Comparison of ENCODE assay signal across 22 mouse cellular contexts in genomic region chr11:120777123-120777522, GRCm38 (mm10). TPM values are rescaled to one million over a fixed set of nuclear protein-coding genes. Genes with fewer than 3 reads are reported as not detected.
DNase-seq lines count a peak whose midpoint lies in the region; ATAC-seq lines count a peak whose summit lies in the region.
"Had no signal": no experiment of that assay in that cellular context is flagged by ENCODE, and none has a peak within 500 bp of the region (broad histone marks: within the 10 kb centered on the region; RNA-seq: fewer than 3 reads in every experiment).

No protein-coding gene starts in this region.

- H3K4me3 ChIP-seq in limb, embryonic 11.5 days (ENCODE audit: low read depth, low read length) = no peak overlapping the region
- no peak overlapping the region for H3K4me3 ChIP-seq in limb, embryonic 10.5 days
- no peak overlapping the region for H3K4me3 ChIP-seq in neural tube, embryonic 13.5 days
- H3K4me3 ChIP-seq: embryonic facial prominence, embryonic 10.5 days; forebrain, embryonic 15.5 days; hindbrain, embryonic 15.5 days; liver, embryonic 12.5 days had no signal

- peak overlapping the region; percentile 17; the same call in 1 of the 2 replicates for H3K9ac ChIP-seq in limb, embryonic 11.5 days (ENCODE audit: low read length)
- peak overlapping the region; percentile 12; the same call in 1 of the 2 replicates for H3K9ac ChIP-seq in neural tube, embryonic 13.5 days
- H3K9ac ChIP-seq: forebrain, embryonic 15.5 days; hindbrain, embryonic 15.5 days; liver, embryonic 12.5 days; lung, embryonic 14.5 days had no signal

- DNase-seq in limb, embryonic 11.5 days (ENCODE audit: low spot score) = no peak
- no peak for DNase-seq in limb, embryonic 10.5 days (ENCODE audit: low spot score)
- DNase-seq in neural tube, embryonic 10.5 days (ENCODE audit: extremely low spot score, low spot score) = no peak
- DNase-seq in R1 (ENCODE audit: low read depth, low spot score) = peak; percentile 55
- DNase-seq in retina, postnatal 7 days (ENCODE audit: low read depth, low spot score) = peak; percentile 34
- DNase-seq in adrenal gland, postnatal 14 days = no peak
- DNase-seq: adrenal gland, postnatal 36 days; heart, adult 18-20 months; kidney, adult 2 months; kidney, postnatal 10 days; lung, embryonic 14.5 days; lung, postnatal 4 days; right cerebral cortex, adult 18-20 months; right cerebral cortex, postnatal 4 days; thymus, adult 18-20 months; thymus, postnatal 36 days had no signal

- no peak for ATAC-seq in limb, embryonic 11.5 days (ENCODE audit: insufficient number of reproducible peaks, low FRiP score, low TSS enrichment, low read depth)
- ATAC-seq in neural tube, embryonic 13.5 days (ENCODE audit: low read depth) = no peak
- ATAC-seq: forebrain, embryonic 15.5 days; liver, embryonic 12.5 days had no signal

- no peaks in the 10 kb centered on the region for H3K27me3 ChIP-seq in limb, embryonic 11.5 days (ENCODE audit: control insufficient read depth, insufficient read depth, low read length)
- peaks cover 5% of the 10 kb centered on the region; the same call in 1 of the 2 replicates for H3K27me3 ChIP-seq in limb, embryonic 10.5 days (ENCODE audit: low read depth, poor library complexity, severe bottlenecking)
- H3K27me3 ChIP-seq in neural tube, embryonic 13.5 days = no peaks in the 10 kb centered on the region
- H3K27me3 ChIP-seq: forebrain, embryonic 15.5 days; hindbrain, embryonic 15.5 days had no signal

- no peaks in the 10 kb centered on the region for H3K9me3 ChIP-seq in limb, embryonic 11.5 days (ENCODE audit: control insufficient read depth, low read length)
- no peaks in the 10 kb centered on the region for H3K9me3 ChIP-seq in limb, embryonic 10.5 days (replicated peaks)
- H3K9me3 ChIP-seq in neural tube, embryonic 13.5 days = no peaks in the 10 kb centered on the region
- H3K9me3 ChIP-seq: embryonic facial prominence, embryonic 10.5 days; forebrain, embryonic 15.5 days; hindbrain, embryonic 15.5 days; liver, embryonic 12.5 days had no signal

- H3K36me3 ChIP-seq in limb, embryonic 11.5 days (ENCODE audit: control insufficient read depth, insufficient read depth, low read length) = no peaks in the 10 kb centered on the region
- peaks cover 16% of the 10 kb centered on the region for H3K36me3 ChIP-seq in limb, embryonic 10.5 days
- peaks cover 29% of the 10 kb centered on the region for H3K36me3 ChIP-seq in neural tube, embryonic 13.5 days

- no peak overlapping the region for H3K4me2 ChIP-seq in limb, embryonic 11.5 days (ENCODE audit: low read depth, severe bottlenecking)
- H3K4me2 ChIP-seq in neural tube, embryonic 13.5 days = no peak overlapping the region
- H3K4me2 ChIP-seq: forebrain, embryonic 15.5 days; hindbrain, embryonic 15.5 days; liver, embryonic 12.5 days; lung, embryonic 14.5 days had no signal

- WGBS in limb, embryonic 11.5 days = 39% methylated on average over 6 of the region's 6 CpGs
- 40% methylated on average over 6 of the region's 6 CpGs for whole genome bisulfite sequencing in limb, embryonic 10.5 days
- 27% methylated on average over 6 of the region's 6 CpGs for WGBS in neural tube, embryonic 13.5 days

- H3K27ac ChIP-seq in limb, embryonic 11.5 days (replicated peaks; ENCODE audit: low read depth, low read length) = no peak overlapping the region
- no peak overlapping the region for H3K27ac ChIP-seq in limb, embryonic 10.5 days
- H3K27ac ChIP-seq in neural tube, embryonic 13.5 days (replicated peaks) = no peak overlapping the region
- H3K27ac ChIP-seq: embryonic facial prominence, embryonic 10.5 days; forebrain, embryonic 15.5 days; hindbrain, embryonic 15.5 days; liver, embryonic 12.5 days had no signal

- 0 out of 2 replicates have a peak, but pooled peaks cover 2% of the 10 kb centered on the region for H3K4me1 ChIP-seq in limb, embryonic 11.5 days (ENCODE audit: control insufficient read depth, insufficient read depth, low read length)
- H3K4me1 ChIP-seq in limb, embryonic 10.5 days = peaks cover 7% of the 10 kb centered on the region
- H3K4me1 ChIP-seq in neural tube, embryonic 13.5 days (replicated peaks) = peaks cover 16% of the 10 kb centered on the region; the same call in 1 of the 2 replicates

RNA-seq across cellular contexts. Expression of gene Rfng, which starts 6.9 kb away (rescaled TPM):
- polyA plus RNA-seq in limb, embryonic 11.5 days (2014; fragmentation: Nextera tagmentation; extraction: Ambion mirVana) = 23.7 and 29.5 TPM in 2 replicates
- 35.7 and 40.4 TPM in 2 replicates for polyA plus RNA-seq in limb, embryonic 10.5 days (2016; fragmentation: Nextera tagmentation; extraction: Ambion mirVana)
- polyA plus RNA-seq in neural tube, embryonic 13.5 days (2015; fragmentation: Nextera tagmentation; extraction: Ambion mirVana) = 89.7 and 105 TPM in 2 replicates
- total RNA-seq in adrenal gland, postnatal 14 days (2021) = 18.5 and 18.6 TPM in 2 replicates

RNA-seq across cellular contexts. Expression of gene Gps1, which starts 6.9 kb away (rescaled TPM):
- 266 and 275 TPM in 2 replicates for polyA plus RNA-seq in limb, embryonic 11.5 days (2014; fragmentation: Nextera tagmentation; extraction: Ambion mirVana)
- 269 and 270 TPM in 2 replicates for polyA plus RNA-seq in limb, embryonic 10.5 days (2016; fragmentation: Nextera tagmentation; extraction: Ambion mirVana)
- polyA plus RNA-seq in neural tube, embryonic 13.5 days (2015; fragmentation: Nextera tagmentation; extraction: Ambion mirVana) = 243 and 255 TPM in 2 replicates
- 101 and 107 TPM in 2 replicates for total RNA-seq in adrenal gland, postnatal 14 days (2021)

RNA-seq across cellular contexts. Expression of gene Hmga1b, which starts 14.5 kb away (rescaled TPM):
- 11.2 and 13.4 TPM in 2 replicates for polyA plus RNA-seq in limb, embryonic 11.5 days (2014; fragmentation: Nextera tagmentation; extraction: Ambion mirVana)
- polyA plus RNA-seq in limb, embryonic 10.5 days (2016; fragmentation: Nextera tagmentation; extraction: Ambion mirVana) = 9.3 and 20.0 TPM in 2 replicates
- 2.4 and 2.5 TPM in 2 replicates for polyA plus RNA-seq in neural tube, embryonic 13.5 days (2015; fragmentation: Nextera tagmentation; extraction: Ambion mirVana)
- total RNA-seq in adrenal gland, postnatal 14 days (2021) = 20.9 and 46.6 TPM in 2 replicates

RNA-seq across cellular contexts. Expression of gene Dus1l, which starts 19.1 kb away (rescaled TPM):
- 87.4 and 95.9 TPM in 2 replicates for polyA plus RNA-seq in limb, embryonic 11.5 days (2014; fragmentation: Nextera tagmentation; extraction: Ambion mirVana)
- 122 and 136 TPM in 2 replicates for polyA plus RNA-seq in limb, embryonic 10.5 days (2016; fragmentation: Nextera tagmentation; extraction: Ambion mirVana)
- 39.8 and 49.0 TPM in 2 replicates for polyA plus RNA-seq in neural tube, embryonic 13.5 days (2015; fragmentation: Nextera tagmentation; extraction: Ambion mirVana)
- total RNA-seq in adrenal gland, postnatal 14 days (2021) = 64.5 and 70.5 TPM in 2 replicates

RNA-seq across cellular contexts. Expression of gene Cbr2, which starts 45.2 kb away (rescaled TPM):
- polyA plus RNA-seq in limb, embryonic 11.5 days (2014; fragmentation: Nextera tagmentation; extraction: Ambion mirVana) = 6.7 and 7.4 TPM in 2 replicates
- 15.2 and 16.3 TPM in 2 replicates for polyA plus RNA-seq in limb, embryonic 10.5 days (2016; fragmentation: Nextera tagmentation; extraction: Ambion mirVana)
- polyA plus RNA-seq in neural tube, embryonic 13.5 days (2015; fragmentation: Nextera tagmentation; extraction: Ambion mirVana) = 0.99 and 1.2 TPM in 2 replicates
- total RNA-seq in adrenal gland, postnatal 14 days (2021) = 7.3 and 10.2 TPM in 2 replicates
- total RNA-seq: megakaryocyte-erythroid progenitor cell, adult 5-6 weeks had no signal

Comparison
In these comparisons a context has a peak if more than half of its experiments do, and no peak if none do; other contexts are left out.
1. DNase-seq: peak in R1 (single experiment) and retina, postnatal 7 days (single experiment); none in limb, embryonic 11.5 days (single experiment), limb, embryonic 10.5 days (single experiment), neural tube, embryonic 10.5 days (single experiment) and adrenal gland, postnatal 14 days (single experiment).